Mouse (Mus musculus) intestine, postnatal 0 days (tissue): Measurements from ENCODE around the gene Tvp23a. TPM values are rescaled to one million over a fixed set of nuclear protein-coding genes. Genes with fewer than 3 reads are reported as not detected.

Source experiments
- ATAC-seq: fragments of 200-750 bp; cut with Nextera tagmentation; 2 replicates; pipeline ENCODE4 v1.8.0; 2017; ENCODE audit warnings: mild to moderate bottlenecking, moderate TSS enrichment, moderate library complexity
- H3K27ac ChIP-seq: fragments of 300-500 bp; sonication (generic); 2 replicates; pipeline ENCODE4 v1.5.1; 2014; ENCODE audit warnings: mild to moderate bottlenecking, low read depth, low read length, moderate library complexity
- H3K27me3 ChIP-seq: fragments of 300-500 bp; sonication (generic); replicated peaks from 2 replicates; pipeline ENCODE4 v1.6.1; 2014; ENCODE audit warnings: low read length, mixed read lengths; ENCODE audit not compliant: control insufficient read depth, insufficient read depth
- H3K36me3 ChIP-seq: fragments of 300-500 bp; sonication (generic); 2 replicates; pipeline ENCODE4 v1.6.1; 2014; ENCODE audit warnings: mild to moderate bottlenecking, moderate library complexity; ENCODE audit not compliant: control insufficient read depth, insufficient read depth
- H3K4me1 ChIP-seq: fragments of 300-500 bp; sonication (generic); replicated peaks from 2 replicates; pipeline ENCODE4 v1.6.1; 2014; ENCODE audit warnings: antibody characterized with exemption, low read length, mixed read lengths; ENCODE audit not compliant: control insufficient read depth, insufficient read depth
- H3K4me2 ChIP-seq: fragments of 300-500 bp; sonication (generic); replicated peaks from 2 replicates; pipeline ENCODE4 v1.6.1; 2014; ENCODE audit warnings: low read depth, mild to moderate bottlenecking, moderate library complexity
- H3K4me3 ChIP-seq: fragments of 300-500 bp; sonication (generic); 2 replicates; pipeline ENCODE4 v1.5.1; 2014; ENCODE audit warnings: low read depth, low read length
- H3K9ac ChIP-seq: fragments of 300-500 bp; sonication (generic); 2 replicates; pipeline ENCODE4 v1.6.1; 2014; ENCODE audit warnings: mild to moderate bottlenecking, low read depth, low read length
- H3K9me3 ChIP-seq: fragments of 300-500 bp; sonication (generic); 2 replicates; pipeline ENCODE4 v1.6.1; 2016; ENCODE audit warnings: mixed run types; ENCODE audit not compliant: control insufficient read depth
- CTCF ChIP-seq: sonication (generic); IDR thresholded peaks from 2 replicates; pipeline ENCODE4 v1.5.1; 2016; ENCODE audit warnings: low read depth, mild to moderate bottlenecking, control low read depth, antibody characterized with exemption, moderate library complexity
- WGBS: fragments of 180-500 bp; shearing (Covaris S2); extraction: QIAGEN DNeasy Blood & Tissue Kit; methylation state at CpG from one replicate; pipeline ENCODE4 v1.1.7; 2014; 5-methylcytosine and 5-hydroxymethylcytosine counted together
- polyA plus RNA-seq: library from polyadenylated mRNA; unstranded; fragments of >200 nt; fragmentation: Nextera tagmentation; extraction: Ambion mirVana; gene quantifications from 2 replicates; pipeline ENCODE4 v1.2.1, GENCODE M21; 2015

Gene Tvp23a
- polyA plus RNA-seq, 1 experiment from 2014 or later, result 1.9 TPM

DNA sequence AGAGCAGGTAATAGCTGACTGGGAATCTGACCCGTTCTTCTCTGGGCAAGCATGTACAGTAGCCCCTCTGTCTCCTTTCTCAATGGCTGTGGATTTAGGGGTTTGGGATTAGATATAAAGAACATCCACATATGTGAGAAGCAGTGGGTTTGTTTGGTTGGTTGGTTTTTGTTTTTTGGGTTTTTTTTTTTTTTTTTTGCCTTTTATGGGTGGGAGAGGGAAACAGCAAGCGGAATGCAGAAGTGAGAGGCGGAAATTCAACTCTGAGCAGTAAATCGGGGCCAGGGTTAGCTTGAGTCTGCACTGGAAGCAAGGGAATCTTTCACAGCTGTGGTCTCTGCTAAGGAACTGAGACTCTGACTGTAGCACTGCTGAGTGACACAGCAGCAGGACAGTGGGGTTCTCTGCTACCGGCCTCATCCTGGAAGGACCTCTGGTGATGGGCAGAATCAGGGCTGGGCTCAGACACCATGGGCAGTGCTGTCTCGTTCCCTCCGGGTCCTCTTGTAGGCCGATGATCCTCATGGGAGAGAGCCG lies 29.4 kb downstream of the Tvp23a start:
- no peak overlapping the region for H3K9ac ChIP-seq
- no peak overlapping the region for H3K4me3 ChIP-seq
- H3K9me3 ChIP-seq, result no peaks in the 10 kb centered on the region
- no peak for ATAC-seq
- H3K27ac ChIP-seq, result no peak overlapping the region
- no peaks in the 10 kb centered on the region for H3K27me3 ChIP-seq
- H3K4me2 ChIP-seq, result no peak overlapping the region
- peaks cover 82% of the 10 kb centered on the region for H3K36me3 ChIP-seq
- H3K4me1 ChIP-seq, result no peaks in the 10 kb centered on the region
- TF ChIP-seq CTCF, result no peak
- WGBS, result 93% methylated on average over 9 of the region's 9 CpGs

DNA sequence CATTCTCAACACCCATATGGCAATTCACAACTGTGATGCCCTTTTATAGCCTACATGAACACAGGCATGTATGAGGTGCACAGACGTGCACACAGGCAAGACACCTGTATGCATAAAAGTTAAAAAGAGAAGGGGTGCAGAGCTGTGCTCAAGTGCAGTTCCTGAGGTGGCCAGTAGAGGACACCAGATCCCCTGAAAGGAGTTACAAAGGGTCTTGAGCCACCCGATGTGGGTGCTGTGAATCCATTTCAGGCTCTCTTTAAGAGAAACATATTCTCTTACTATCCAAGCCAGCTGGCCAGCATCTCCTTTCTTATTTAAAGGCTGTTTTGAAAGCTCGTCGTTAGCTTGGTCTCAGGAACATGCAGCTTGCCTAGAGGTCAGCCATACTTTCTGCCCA lies 30.3 kb downstream of the Tvp23a start:
- TF ChIP-seq CTCF, result peak; percentile 70
- WGBS, result 94% methylated on average over 4 of the region's 4 CpGs
- no peak for ATAC-seq

DNA sequence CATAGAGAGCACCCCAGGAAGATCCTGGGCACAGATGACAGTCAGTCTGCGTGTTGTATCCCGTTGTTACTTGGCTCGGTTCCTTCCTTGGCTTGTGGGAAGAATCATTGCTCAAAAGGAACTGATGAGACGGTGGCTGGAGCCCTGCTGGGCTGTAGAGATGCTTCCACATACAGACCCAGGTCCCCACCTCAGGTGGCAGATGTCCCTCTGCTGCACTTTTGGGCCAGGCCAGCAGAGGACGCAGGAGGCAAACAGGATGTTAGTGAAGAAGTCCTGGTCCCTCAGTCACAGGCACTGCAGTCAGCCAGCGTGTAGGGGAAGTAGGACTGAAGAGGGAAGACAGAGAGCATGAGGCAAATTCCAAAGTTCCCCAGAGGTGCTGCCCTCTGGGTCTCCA lies 31.2 kb downstream of the Tvp23a start:
- H3K9ac ChIP-seq, result no peak overlapping the region
- 0 out of 2 replicates have a peak, but pooled peaks cover 5% of the 10 kb centered on the region for H3K4me1 ChIP-seq
- WGBS, result 82% methylated on average over 6 of the region's 6 CpGs
- no peaks in the 10 kb centered on the region for H3K9me3 ChIP-seq
- no peak overlapping the region for H3K4me3 ChIP-seq
- no peak overlapping the region for H3K4me2 ChIP-seq
- H3K27me3 ChIP-seq, result no peaks in the 10 kb centered on the region
- peaks cover 65% of the 10 kb centered on the region for H3K36me3 ChIP-seq
- peak; percentile 74 for TF ChIP-seq CTCF
- H3K27ac ChIP-seq, result no peak overlapping the region
- ATAC-seq, result no peak

More for the DNA sequence above, 30.3 kb downstream of the Tvp23a start:
- Histone ChIP-seq H3K4me2 (no peak overlapping the region), H3K4me1 (no peaks in the 10 kb centered on the region), H3K4me3 (no peak overlapping the region), H3K27ac (no peak overlapping the region), H3K36me3 (peaks cover 74% of the 10 kb centered on the region), H3K9me3 (no peaks in the 10 kb centered on the region), H3K9ac (no peak overlapping the region), H3K27me3 (no peaks in the 10 kb centered on the region)

DNA sequence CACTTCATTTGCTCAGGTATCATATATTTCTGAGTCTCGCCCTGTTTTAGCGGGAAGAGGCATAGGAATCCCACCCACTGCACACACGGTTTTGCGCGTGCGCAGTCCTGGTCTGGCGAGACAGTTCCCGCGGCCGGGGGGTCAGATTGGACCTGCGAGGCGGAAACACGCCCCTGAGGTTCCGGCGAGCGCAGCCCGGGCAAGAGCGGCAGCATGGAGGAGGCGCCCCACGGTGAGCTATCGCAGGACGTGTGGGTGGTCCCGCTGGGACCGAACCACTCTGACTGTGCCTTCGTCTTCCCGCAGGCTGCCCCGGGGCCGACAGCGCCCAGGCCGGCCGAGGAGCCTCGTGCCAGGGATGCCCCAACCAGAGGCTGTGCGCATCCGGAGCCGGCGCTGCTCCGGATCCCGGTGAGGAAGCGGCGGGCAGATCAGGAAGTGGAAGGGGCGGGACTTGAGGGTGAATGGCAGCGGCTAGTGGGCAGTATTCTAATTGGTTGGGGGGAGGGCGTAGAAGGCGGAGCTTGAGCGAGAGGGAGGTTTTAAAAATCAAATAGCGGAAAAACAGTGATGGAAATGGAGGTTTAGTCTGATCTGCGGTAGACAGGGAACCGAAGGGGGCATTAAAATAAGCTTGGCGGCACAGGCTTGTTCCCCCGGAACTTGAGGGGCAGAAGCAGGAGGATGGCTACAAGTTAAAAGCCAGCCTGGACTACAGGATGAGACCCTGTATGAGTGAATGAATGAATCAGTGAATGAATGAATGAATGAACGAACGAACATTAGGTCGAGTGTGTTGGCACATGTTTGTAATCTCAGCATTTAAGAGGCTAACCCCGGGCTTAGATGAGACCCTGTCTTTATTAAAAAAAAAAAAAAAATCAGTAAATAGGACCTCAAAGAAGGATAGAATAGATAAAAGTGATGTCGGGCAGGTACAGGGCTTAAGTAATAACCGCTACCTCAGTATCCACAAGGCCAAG lies 35.1 kb downstream of the Tvp23a start, which contains the start of gene Nubp1:
Gene Nubp1, plus strand, starts transcription at position 185 of the 983 bp plus-strand sequence.
- Histone ChIP-seq H3K36me3 (peaks cover 30% of the 10 kb centered on the region), H3K4me2 (peak within 1 kb of the TSS; percentile 78), H3K27ac (peak within 1 kb of the TSS; percentile 76), H3K9ac (peak within 1 kb of the TSS; percentile 64), H3K4me1 (0 out of 2 replicates have a peak, but pooled peaks cover 5% of the 10 kb centered on the region), H3K27me3 (no peaks in the 10 kb centered on the region), H3K4me3 (peak within 1 kb of the TSS; percentile 76), H3K9me3 (no peaks in the 10 kb centered on the region)
- WGBS, result 3% methylated on average over 56 of the region's 56 CpGs
- TF ChIP-seq CTCF, result peak; percentile 20; the same call in 1 of the 2 replicates
- peak; percentile 94 for ATAC-seq

DNA sequence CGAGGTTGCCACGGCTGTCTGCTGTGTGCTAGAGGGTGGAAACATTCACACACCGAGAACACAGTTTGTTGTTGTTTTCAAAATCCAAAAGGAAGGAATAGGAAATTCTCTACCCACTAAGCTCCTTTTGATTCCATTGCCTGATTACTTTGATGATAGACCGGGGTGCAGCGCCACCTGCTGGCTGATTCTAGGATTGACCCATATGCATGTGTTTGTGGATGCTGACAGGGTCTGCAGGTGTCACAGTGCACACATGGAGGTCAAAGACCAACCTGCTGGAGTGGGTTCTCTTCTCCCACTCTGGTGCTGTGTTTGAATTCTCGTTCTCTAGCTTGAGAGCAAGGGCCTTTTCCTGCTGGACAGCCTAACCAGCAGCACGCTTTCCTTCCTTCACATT lies 48.0 kb downstream of the Tvp23a start:
- no peaks in the 10 kb centered on the region for H3K36me3 ChIP-seq
- no peak overlapping the region for H3K27ac ChIP-seq
- no peaks in the 10 kb centered on the region for H3K4me1 ChIP-seq
- no peak overlapping the region for H3K9ac ChIP-seq
- peak; percentile 96 for TF ChIP-seq CTCF
- no peak for ATAC-seq
- WGBS, result 31% methylated on average over 7 of the region's 7 CpGs
- no peak overlapping the region for H3K4me2 ChIP-seq
- H3K9me3 ChIP-seq, result no peaks in the 10 kb centered on the region
- no peak overlapping the region for H3K4me3 ChIP-seq
- H3K27me3 ChIP-seq, result 0 out of 2 replicates have a peak, but pooled peaks cover 4% of the 10 kb centered on the region

DNA sequence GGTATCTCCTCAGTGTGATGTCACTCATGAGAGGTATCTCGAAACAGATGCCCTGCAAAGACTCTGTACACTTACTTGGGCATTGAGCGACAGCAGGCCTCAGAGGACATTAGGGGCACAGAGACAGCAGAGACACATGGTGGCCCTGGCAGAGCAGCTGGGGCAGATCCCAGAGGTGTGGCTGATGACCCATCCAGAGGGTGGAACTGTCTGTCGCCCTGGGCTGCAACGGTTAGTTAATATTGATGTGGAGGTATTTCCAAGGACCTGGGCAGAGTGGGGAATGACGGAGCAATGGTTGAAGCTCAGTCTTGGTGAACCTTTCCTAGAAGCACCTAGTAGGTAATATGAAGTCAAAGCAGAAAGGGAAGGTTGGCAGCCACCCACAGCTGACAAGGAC lies 48.4 kb downstream of the Tvp23a start:
- 68% methylated on average over 5 of the region's 5 CpGs for WGBS
- Histone ChIP-seq H3K4me1 (no peaks in the 10 kb centered on the region), H3K27me3 (0 out of 2 replicates have a peak, but pooled peaks cover 4% of the 10 kb centered on the region), H3K9me3 (no peaks in the 10 kb centered on the region), H3K36me3 (no peaks in the 10 kb centered on the region), H3K9ac (no peak overlapping the region), H3K4me2 (no peak overlapping the region), H3K4me3 (no peak overlapping the region), H3K27ac (no peak overlapping the region)
- TF ChIP-seq CTCF, result no peak
- ATAC-seq, result no peak
